Mouse (Mus musculus) cerebellum, postnatal 36 days (tissue): Measurements from ENCODE around the gene Mtor.

Experiments
- DNase-seq, 2 experiments: peaks; one replicate each; pipeline ENCODE4 v3.0.0; 2021 to 2022; ENCODE audit warnings: mixed read lengths in 2 of 2

Gene Mtor

DNA sequence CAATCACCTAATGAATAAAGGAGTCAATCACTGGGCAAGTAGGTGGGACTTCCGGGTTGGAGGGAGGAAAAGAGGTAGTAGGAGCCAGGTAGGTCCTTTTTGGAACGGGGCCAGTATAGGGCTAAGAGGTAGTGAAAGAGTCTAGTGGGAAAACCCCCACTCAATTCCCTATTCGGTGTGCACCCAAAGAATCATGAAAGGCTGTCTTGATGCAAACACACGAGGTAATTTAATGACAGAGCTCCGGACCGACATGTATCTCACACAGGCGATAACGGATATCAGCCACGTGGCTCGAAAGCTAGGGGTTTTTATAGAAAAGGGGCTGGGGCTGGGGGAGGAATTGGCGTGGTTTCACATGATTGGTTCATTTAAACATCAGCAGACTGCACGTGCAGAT lies 150.4 kb downstream of the Mtor start:
- DNase-seq: no peak

DNA sequence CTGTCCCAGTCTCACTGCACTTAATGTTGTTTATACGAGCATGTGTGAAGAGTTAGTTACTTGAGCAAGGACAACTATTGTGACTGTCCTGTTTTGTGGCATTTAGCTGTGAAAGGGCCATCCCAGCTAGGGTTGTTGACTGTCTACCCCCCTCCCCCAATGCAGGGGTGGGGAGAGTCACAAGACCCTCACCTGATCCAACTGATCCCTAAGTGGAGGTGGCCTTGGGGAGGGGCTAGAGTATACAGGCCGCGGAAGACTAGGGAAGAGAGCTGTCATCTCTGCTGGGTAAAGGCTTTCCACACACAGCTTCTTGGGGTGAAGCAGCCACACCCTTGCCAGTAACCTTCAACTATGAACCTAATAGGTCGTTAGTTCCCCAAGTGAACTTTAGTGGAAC lies 151.9 kb downstream of the Mtor start:
- no peak for DNase-seq

- DNase-seq: no peak
These were observed 153.5 kb downstream of the Mtor start for GRCm38 (mm10) chr4:148601871-148602270.

- no peak for DNase-seq
These were observed 154.1 kb downstream of the Mtor start, which contains the start of gene Masp2 for GRCm38 (mm10) chr4:148602357-148603120. TSS of gene Masp2 (plus strand) at chr4:148602554.

GRCm38 (mm10) chr4:148603376-148604139 lies 155.1 kb downstream of the Mtor start:
- DNase-seq: no peak

DNA sequence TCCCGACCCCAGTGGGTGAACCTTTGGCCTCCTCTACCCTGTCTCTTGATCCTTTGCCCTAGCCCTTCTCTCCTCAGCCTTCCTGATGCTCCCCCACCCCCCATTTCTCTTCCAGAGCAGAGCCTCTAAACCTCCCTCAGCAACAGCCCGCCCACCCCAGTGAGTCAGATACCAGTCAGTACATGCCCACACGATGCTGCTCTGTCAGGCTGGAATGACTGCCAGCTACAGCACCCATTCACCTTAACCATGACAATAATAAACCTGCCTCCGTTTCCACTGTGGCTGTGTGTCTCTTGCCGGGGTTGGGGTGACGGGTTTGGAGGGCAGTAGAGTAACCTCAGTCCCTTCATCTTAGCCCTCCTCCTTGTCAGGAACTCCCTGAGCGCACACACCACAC lies 155.7 kb downstream of the Mtor start:
- no peak for DNase-seq

- DNase-seq: peak; percentile 65 to 69
These were observed 156.2 kb downstream of the Mtor start for GRCm38 (mm10) chr4:148604541-148605165.
